Mouse (Mus musculus) brown adipose tissue, adult 24 weeks (tissue): Measurements from ENCODE around the gene Prl8a6. TPM values are rescaled to one million over a fixed set of nuclear protein-coding genes. Genes with fewer than 3 reads are reported as not detected.

Experiments used
- H3K27ac ChIP-seq: fragments of 200-500 bp; replicated peaks from 2 replicates; pipeline ENCODE4 v1.5.1; 2012; ENCODE audit warnings: low read depth, mild to moderate bottlenecking, low read length
- H3K4me1 ChIP-seq: fragments of 200-500 bp; 2 replicates; pipeline ENCODE4 v1.6.1; 2012; ENCODE audit warnings: low read length, mixed read lengths; ENCODE audit not compliant: control insufficient read depth, insufficient read depth, insufficient read length
- H3K4me3 ChIP-seq: fragments of 200-500 bp; 2 replicates; pipeline ENCODE4 v1.5.1; 2012; ENCODE audit warnings: low read depth, mild to moderate bottlenecking, low read length, moderate library complexity; ENCODE audit not compliant: insufficient read depth
- polyA plus RNA-seq: library from polyadenylated mRNA; stranded (reverse); fragments of >200 nt; gene quantifications from 2 replicates; pipeline ENCODE4 v1.2.4, GENCODE M21; 2012; ENCODE audit not compliant: missing spikeins, insufficient read depth, insufficient read length

Gene Prl8a6
- not detected in 2 replicates for polyA plus RNA-seq

GRCm38 (mm10) chr13:27438588-27438987 is at the start of gene Prl8a6:
Prl8a6 (minus strand) TSS chr13:27438688.
- Histone ChIP-seq H3K27ac (no peak within 1 kb of the TSS), H3K4me3 (no peak within 1 kb of the TSS), H3K4me1 (no peaks in the 10 kb centered on the region)

- Histone ChIP-seq H3K4me1 (no peaks in the 10 kb centered on the region), H3K4me3 (no peak overlapping the region), H3K27ac (no peak overlapping the region)
Observed at GRCm38 (mm10) chr13:27433159-27433558, 5.3 kb downstream of the Prl8a6 start.

DNA sequence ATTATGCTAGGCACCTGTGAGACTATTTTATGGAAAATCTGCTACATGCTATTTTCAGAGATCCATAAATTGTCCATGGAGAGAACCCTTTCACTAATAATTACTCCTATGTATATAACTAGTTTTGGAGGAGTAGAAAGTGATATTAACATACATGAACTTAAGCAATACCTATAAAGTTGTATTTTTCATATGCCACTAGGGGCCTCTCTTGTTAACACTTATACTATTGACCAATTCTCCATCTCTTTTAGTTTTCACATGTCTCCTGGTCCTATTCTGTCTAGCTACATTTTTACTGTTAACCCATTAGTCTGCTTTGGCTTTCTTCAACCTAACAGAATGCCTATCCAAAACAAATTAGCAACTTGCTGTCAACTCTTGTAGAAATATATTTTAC is 24.8 kb downstream of the Prl8a6 start:
- no peaks in the 10 kb centered on the region for H3K4me1 ChIP-seq
- no peak overlapping the region for H3K27ac ChIP-seq
- H3K4me3 ChIP-seq, result no peak overlapping the region

- Histone ChIP-seq H3K4me1 (no peaks in the 10 kb centered on the region), H3K4me3 (no peak overlapping the region)
Observed at GRCm38 (mm10) chr13:27399061-27399724, 39.3 kb downstream of the Prl8a6 start.

DNA sequence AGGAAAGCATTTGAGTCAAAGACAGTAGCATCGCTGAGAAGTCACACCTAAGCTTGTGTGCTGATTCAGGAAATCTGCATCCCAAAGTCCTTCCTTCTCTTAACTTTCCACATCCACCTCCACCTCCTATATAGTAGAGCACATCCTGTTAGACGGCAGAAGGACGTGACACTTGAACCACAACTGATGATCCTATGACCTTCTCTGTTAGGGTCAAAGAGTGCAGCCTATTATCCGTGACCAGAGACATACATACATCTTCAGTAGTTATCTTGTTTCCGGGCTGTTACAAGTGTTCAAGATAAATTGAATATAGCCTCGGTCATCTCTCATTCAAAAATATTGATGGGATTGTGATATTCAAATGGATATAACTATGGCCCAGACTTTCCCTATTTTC is 47.7 kb downstream of the Prl8a6 start, which contains the start of gene Prl2b1:
TSS of gene Prl2b1 (minus strand) at position 101 of the 400 bp plus-strand sequence.
- Histone ChIP-seq H3K4me1 (no peaks in the 10 kb centered on the region), H3K4me3 (no peak within 1 kb of the TSS), H3K27ac (no peak within 1 kb of the TSS)

More at GRCm38 (mm10) chr13:27399061-27399724, 39.3 kb downstream of the Prl8a6 start:
- H3K27ac ChIP-seq, result no peak overlapping the region

Other genes with a start within 250 kb of the Prl8a6 start
- not detected in 2 replicates for gene Prl3c1, start 242.0 kb downstream of the Prl8a6 start, polyA plus RNA-seq
- not detected in 2 replicates for gene Prl3b1, start 196.8 kb downstream of the Prl8a6 start, polyA plus RNA-seq
- not detected in 2 replicates for gene Prl3a1, start 179.3 kb downstream of the Prl8a6 start, polyA plus RNA-seq
- gene Prl6a1, start 126.1 kb downstream of the Prl8a6 start, polyA plus RNA-seq, result not detected in 2 replicates
- not detected in 2 replicates for gene Prl8a2, start 93.0 kb downstream of the Prl8a6 start, polyA plus RNA-seq
- not detected in 2 replicates for gene Prl2b1, start 47.8 kb downstream of the Prl8a6 start, polyA plus RNA-seq
- not detected in 2 replicates for gene Prl8a8, start 74.5 kb upstream of the Prl8a6 start, polyA plus RNA-seq
- gene Prl8a9, start 125.9 kb upstream of the Prl8a6 start, polyA plus RNA-seq, result not detected in 2 replicates
- gene Prl8a1, start 143.5 kb upstream of the Prl8a6 start, polyA plus RNA-seq, result not detected in 2 replicates
- not detected in 2 replicates for gene Prl7b1, start 171.9 kb upstream of the Prl8a6 start, polyA plus RNA-seq
- gene Prl7a1, start 203.8 kb upstream of the Prl8a6 start, polyA plus RNA-seq, result not detected in 2 replicates
- gene Prl7a2, start 229.3 kb upstream of the Prl8a6 start, polyA plus RNA-seq, result not detected in 2 replicates